In genomic region chr11:80562479-80562878, GRCm38 (mm10) we compare ENCODE assay signal across 9 mouse cellular contexts.
DNase-seq lines count a peak whose midpoint lies in the region; ATAC-seq and TF ChIP-seq lines count a peak whose summit lies in the region.
"Had no signal": no experiment of that assay in that cellular context is flagged by ENCODE, and none has a peak within 500 bp of the region (broad histone marks: within the 10 kb centered on the region; RNA-seq: fewer than 3 reads in every experiment).

No protein-coding gene starts in this region.

- peak; percentile 63 for TF ChIP-seq CTCF in liver, postnatal 0 days (IDR thresholded peaks at IDR 0.05; ENCODE audit: low read depth)
- TF ChIP-seq CTCF in stomach, postnatal 0 days (IDR thresholded peaks at IDR 0.05; ENCODE audit: low read depth) = peak; percentile 56

- ATAC-seq in forebrain, embryonic 14.5 days = peak; percentile 52; the same call in 1 of the 2 replicates
- ATAC-seq in forebrain, embryonic 16.5 days = no peak
- no peak for ATAC-seq in liver, postnatal 0 days
- ATAC-seq in embryonic facial prominence, embryonic 12.5 days (ENCODE audit: insufficient number of reproducible peaks, insufficient read depth, low FRiP score, low TSS enrichment) = no peak
- no peak for ATAC-seq in stomach, postnatal 0 days (ENCODE audit: low FRiP score, low TSS enrichment)

- peak overlapping the region; percentile 11; the same call in 1 of the 2 replicates for H3K27ac ChIP-seq in forebrain, embryonic 14.5 days (ENCODE audit: low read depth, low read length)
- no peak overlapping the region for H3K27ac ChIP-seq in forebrain, embryonic 16.5 days (ENCODE audit: low read length)
- no peak overlapping the region for H3K27ac ChIP-seq in liver, postnatal 0 days (ENCODE audit: low read depth)
- H3K27ac ChIP-seq in embryonic facial prominence, embryonic 12.5 days = 0 out of 2 replicates have a peak overlapping the region, but pooled peaks have one; percentile 46
- H3K27ac ChIP-seq in stomach, postnatal 0 days (replicated peaks) = no peak overlapping the region

- H3K4me2 ChIP-seq in forebrain, embryonic 14.5 days (ENCODE audit: low read length) = no peak overlapping the region
- no peak overlapping the region for H3K4me2 ChIP-seq in forebrain, embryonic 16.5 days (ENCODE audit: low read length)
- no peak overlapping the region for H3K4me2 ChIP-seq in liver, postnatal 0 days (ENCODE audit: low read depth, low read length)
- H3K4me2 ChIP-seq in embryonic facial prominence, embryonic 12.5 days (replicated peaks) = no peak overlapping the region
- no peak overlapping the region for H3K4me2 ChIP-seq in stomach, postnatal 0 days (replicated peaks; ENCODE audit: low read depth)

- H3K4me3 ChIP-seq in forebrain, embryonic 14.5 days (ENCODE audit: low read depth, low read length) = no peak overlapping the region
- no peak overlapping the region for H3K4me3 ChIP-seq in forebrain, embryonic 16.5 days (replicated peaks; ENCODE audit: low read length)
- H3K4me3 ChIP-seq in liver, postnatal 0 days (ENCODE audit: low read depth, low read length) = no peak overlapping the region
- H3K4me3 ChIP-seq in embryonic facial prominence, embryonic 12.5 days = no peak overlapping the region
- H3K4me3 ChIP-seq in stomach, postnatal 0 days (ENCODE audit: low read depth, low read length) = no peak overlapping the region
- H3K4me3 ChIP-seq: megakaryocyte, embryonic 14.5 days had no signal

- H3K36me3 ChIP-seq in forebrain, embryonic 14.5 days (ENCODE audit: control insufficient read depth, insufficient read depth, low read length) = no peaks in the 10 kb centered on the region
- no peaks in the 10 kb centered on the region for H3K36me3 ChIP-seq in forebrain, embryonic 16.5 days (ENCODE audit: control insufficient read depth, insufficient read depth)
- H3K36me3 ChIP-seq in liver, postnatal 0 days (replicated peaks; ENCODE audit: insufficient read depth, low read length) = no peaks in the 10 kb centered on the region
- no peaks in the 10 kb centered on the region for H3K36me3 ChIP-seq in embryonic facial prominence, embryonic 12.5 days
- H3K36me3 ChIP-seq in stomach, postnatal 0 days (ENCODE audit: control insufficient read depth, insufficient read depth, low read length) = no peaks in the 10 kb centered on the region

- H3K9me3 ChIP-seq in forebrain, embryonic 14.5 days (replicated peaks; ENCODE audit: control insufficient read depth, low read length) = no peaks in the 10 kb centered on the region
- no peaks in the 10 kb centered on the region for H3K9me3 ChIP-seq in forebrain, embryonic 16.5 days (ENCODE audit: control insufficient read depth, low read length)
- H3K9me3 ChIP-seq in liver, postnatal 0 days (ENCODE audit: low read length) = no peaks in the 10 kb centered on the region
- H3K9me3 ChIP-seq in embryonic facial prominence, embryonic 12.5 days = no peaks in the 10 kb centered on the region
- no peaks in the 10 kb centered on the region for H3K9me3 ChIP-seq in stomach, postnatal 0 days (ENCODE audit: control insufficient read depth, low read length)
- H3K9me3 ChIP-seq: megakaryocyte, embryonic 14.5 days had no signal

- WGBS in forebrain, embryonic 14.5 days = 31% methylated on average over 3 of the region's 3 CpGs
- 37% methylated on average over 3 of the region's 3 CpGs for WGBS in forebrain, embryonic 16.5 days
- WGBS in liver, postnatal 0 days (ENCODE audit: insufficient replicate concordance) = 55% methylated on average over 3 of the region's 3 CpGs
- whole genome bisulfite sequencing in embryonic facial prominence, embryonic 12.5 days = 50% methylated on average over 3 of the region's 3 CpGs
- WGBS in stomach, postnatal 0 days = 59% methylated on average over 3 of the region's 3 CpGs

- no peak overlapping the region for H3K9ac ChIP-seq in forebrain, embryonic 14.5 days (ENCODE audit: low read length)
- no peak overlapping the region for H3K9ac ChIP-seq in forebrain, embryonic 16.5 days (replicated peaks; ENCODE audit: low read depth, low read length)
- no peak overlapping the region for H3K9ac ChIP-seq in liver, postnatal 0 days (replicated peaks)
- no peak overlapping the region for H3K9ac ChIP-seq in embryonic facial prominence, embryonic 12.5 days
- H3K9ac ChIP-seq in stomach, postnatal 0 days (ENCODE audit: low read length) = no peak overlapping the region

- H3K4me1 ChIP-seq in forebrain, embryonic 14.5 days (ENCODE audit: control insufficient read depth, insufficient read depth, low read length) = peaks cover 11% of the 10 kb centered on the region
- peaks cover 21% of the 10 kb centered on the region for H3K4me1 ChIP-seq in forebrain, embryonic 16.5 days (replicated peaks; ENCODE audit: control insufficient read depth, insufficient read depth, low read length)
- no peaks in the 10 kb centered on the region for H3K4me1 ChIP-seq in liver, postnatal 0 days (ENCODE audit: insufficient read depth)
- peaks cover 16% of the 10 kb centered on the region for H3K4me1 ChIP-seq in embryonic facial prominence, embryonic 12.5 days
- no peaks in the 10 kb centered on the region for H3K4me1 ChIP-seq in stomach, postnatal 0 days (replicated peaks; ENCODE audit: control insufficient read depth, insufficient read depth)

- TF ChIP-seq EP300 in liver, postnatal 0 days (IDR thresholded peaks at IDR 0.05; ENCODE audit: low read depth) = no peak
- no peak for TF ChIP-seq EP300 in stomach, postnatal 0 days (optimal IDR thresholded peaks at IDR 0.05)

- peak; percentile 71 for DNase-seq in forebrain, embryonic 14.5 days (ENCODE audit: low spot score)
- DNase-seq in liver, postnatal 0 days = peak; percentile 34
- DNase-seq in liver = no peak
- no peak for DNase-seq in stomach, postnatal 0 days (ENCODE audit: low spot score)
- DNase-seq in frontal cortex, postnatal 25 days (ENCODE audit: low spot score in 2 of 2) = no peak
- DNase-seq in yolk sac, embryonic 10.5 days (ENCODE audit: low spot score) = no peak

- no peaks in the 10 kb centered on the region for H3K27me3 ChIP-seq in forebrain, embryonic 14.5 days (replicated peaks; ENCODE audit: control insufficient read depth, insufficient read depth, low read length)
- H3K27me3 ChIP-seq in forebrain, embryonic 16.5 days (replicated peaks; ENCODE audit: control insufficient read depth, insufficient read depth, low read length) = no peaks in the 10 kb centered on the region
- H3K27me3 ChIP-seq in liver, postnatal 0 days (ENCODE audit: insufficient read depth, low read length) = no peaks in the 10 kb centered on the region
- no peaks in the 10 kb centered on the region for H3K27me3 ChIP-seq in embryonic facial prominence, embryonic 12.5 days
- H3K27me3 ChIP-seq in stomach, postnatal 0 days (ENCODE audit: control insufficient read depth, insufficient read depth, low read length) = no peaks in the 10 kb centered on the region

Comparison
In these comparisons a context has a peak if more than half of its experiments do, and no peak if none do; other contexts are left out.
1. DNase-seq: peak in forebrain, embryonic 14.5 days (single experiment) and liver, postnatal 0 days (single experiment); none in liver (single experiment), stomach, postnatal 0 days (single experiment), frontal cortex, postnatal 25 days (0 of 2) and yolk sac, embryonic 10.5 days (single experiment).
2. H3K27ac ChIP-seq: peak in forebrain, embryonic 14.5 days (single experiment) and embryonic facial prominence, embryonic 12.5 days (single experiment); none in forebrain, embryonic 16.5 days (single experiment), liver, postnatal 0 days (single experiment) and stomach, postnatal 0 days (single experiment).